Mouse (Mus musculus) forebrain, embryonic 16.5 days (tissue): Measurements from ENCODE around the gene Rhbg. TPM values are rescaled to one million over a fixed set of nuclear protein-coding genes. Genes with fewer than 3 reads are reported as not detected.
"Not testable (repeated sequence)": the region's sequence is repeated elsewhere in the genome, so short reads cannot be mapped to it uniquely, and the experiment has no call there.

Experiments
- ATAC-seq: fragments of 200-750 bp; cut with Nextera tagmentation; 2 replicates; pipeline ENCODE4 v1.8.0; 2017; ENCODE audit warnings: mild to moderate bottlenecking, moderate library complexity
- H3K27ac ChIP-seq: fragments of 300-500 bp; sonication (generic); 2 replicates; pipeline ENCODE4 v1.5.1; 2014; ENCODE audit warnings: low read length, control low read depth
- H3K27me3 ChIP-seq: fragments of 300-500 bp; sonication (generic); replicated peaks from 2 replicates; pipeline ENCODE4 v1.6.1; 2014; ENCODE audit warnings: low read length; ENCODE audit not compliant: control insufficient read depth, insufficient read depth
- H3K36me3 ChIP-seq: fragments of 300-500 bp; sonication (generic); 2 replicates; pipeline ENCODE4 v1.6.1; 2014; ENCODE audit not compliant: control insufficient read depth, insufficient read depth
- H3K4me1 ChIP-seq: fragments of 300-500 bp; sonication (generic); replicated peaks from 2 replicates; pipeline ENCODE4 v1.6.1; 2014; ENCODE audit warnings: low read length; ENCODE audit not compliant: control insufficient read depth, insufficient read depth
- H3K4me2 ChIP-seq: fragments of 300-500 bp; sonication (generic); 2 replicates; pipeline ENCODE4 v1.6.1; 2014; ENCODE audit warnings: mild to moderate bottlenecking, low read length, control low read depth
- H3K4me3 ChIP-seq: fragments of 300-500 bp; sonication (generic); replicated peaks from 2 replicates; pipeline ENCODE4 v1.5.1; 2014; ENCODE audit warnings: mild to moderate bottlenecking, low read length, control low read depth
- H3K9ac ChIP-seq: fragments of 300-500 bp; sonication (generic); replicated peaks from 2 replicates; pipeline ENCODE4 v1.6.1; 2014; ENCODE audit warnings: low read depth, low read length, control low read depth
- H3K9me3 ChIP-seq: fragments of 300-500 bp; sonication (generic); 2 replicates; pipeline ENCODE4 v1.6.1; 2016; ENCODE audit warnings: low read length; ENCODE audit not compliant: control insufficient read depth
- WGBS: fragments of 180-500 bp; shearing (Covaris S2); extraction: QIAGEN DNeasy Blood & Tissue Kit; methylation state at CpG from one replicate; pipeline ENCODE4 v1.1.7; 2014; 5-methylcytosine and 5-hydroxymethylcytosine counted together
- polyA plus RNA-seq: library from polyadenylated mRNA; unstranded; fragments of >200 nt; fragmentation: Nextera tagmentation; extraction: Ambion mirVana; gene quantifications from 2 replicates; pipeline ENCODE4 v1.2.1, GENCODE M21; 2015

Gene Rhbg
- not detected in 2 replicates for polyA plus RNA-seq

DNA sequence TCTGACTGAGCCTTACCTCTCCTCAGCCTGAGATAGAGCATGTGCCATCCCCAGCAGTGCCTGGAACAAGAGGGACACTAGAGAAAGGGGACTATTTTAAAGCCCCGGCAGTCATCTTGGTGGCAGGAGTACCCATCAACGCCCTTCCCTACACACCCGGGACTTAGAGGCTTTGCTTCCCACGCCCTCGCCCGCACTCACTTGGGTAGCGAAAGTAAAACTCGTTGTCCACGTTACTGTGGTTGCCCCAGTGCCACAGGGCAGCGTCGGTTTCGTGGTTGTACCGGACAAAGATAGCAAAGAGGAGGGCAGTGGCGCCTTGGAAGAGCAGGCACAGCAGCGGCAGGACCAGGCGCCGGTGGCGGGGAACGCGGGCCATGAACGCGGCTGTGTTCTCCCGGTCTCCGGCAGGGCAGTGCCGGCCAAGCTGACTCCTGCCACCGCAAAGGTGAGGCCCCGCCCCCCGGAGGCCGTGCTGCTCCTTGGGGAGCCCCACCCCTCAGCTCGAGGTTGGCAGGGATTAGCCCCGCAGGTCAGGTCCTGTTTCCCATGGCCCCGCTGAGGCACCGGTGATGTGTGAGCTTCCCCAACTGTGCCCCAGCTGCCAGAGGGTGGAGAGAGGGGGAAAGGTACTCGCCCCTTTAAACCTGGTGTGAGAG lies at the start of gene Rhbg:
Rhbg (minus strand) TSS at position 442 of the 659 bp plus-strand sequence.
- peak within 1 kb of the TSS; percentile 62 for H3K4me2 ChIP-seq
- H3K36me3 ChIP-seq: no peaks in the 10 kb centered on the region
- peaks cover 13% of the 10 kb centered on the region; the same call in 1 of the 2 replicates for H3K27me3 ChIP-seq
- no peak within 1 kb of the TSS for H3K27ac ChIP-seq
- ATAC-seq: no peak
- WGBS: 1% methylated on average over 34 of the region's 34 CpGs
- H3K9me3 ChIP-seq: no peaks in the 10 kb centered on the region
- H3K9ac ChIP-seq: peak within 1 kb of the TSS; percentile 53
- peak within 1 kb of the TSS; percentile 37 for H3K4me3 ChIP-seq
- peaks cover 7% of the 10 kb centered on the region for H3K4me1 ChIP-seq

GRCm38 (mm10) chr3:88299172-88299571 lies 44.7 kb upstream of the Rhbg start:
- Histone ChIP-seq H3K9ac (no peak overlapping the region), H3K4me1 (peaks cover 15% of the 10 kb centered on the region), H3K27ac (no peak overlapping the region), H3K27me3 (no peaks in the 10 kb centered on the region), H3K36me3 (peaks cover 37% of the 10 kb centered on the region), H3K4me2 (no peak overlapping the region), H3K9me3 (no peaks in the 10 kb centered on the region), H3K4me3 (no peak overlapping the region)
- ATAC-seq: no peak
- 93% methylated on average over 1 of the region's 1 CpGs for WGBS

DNA sequence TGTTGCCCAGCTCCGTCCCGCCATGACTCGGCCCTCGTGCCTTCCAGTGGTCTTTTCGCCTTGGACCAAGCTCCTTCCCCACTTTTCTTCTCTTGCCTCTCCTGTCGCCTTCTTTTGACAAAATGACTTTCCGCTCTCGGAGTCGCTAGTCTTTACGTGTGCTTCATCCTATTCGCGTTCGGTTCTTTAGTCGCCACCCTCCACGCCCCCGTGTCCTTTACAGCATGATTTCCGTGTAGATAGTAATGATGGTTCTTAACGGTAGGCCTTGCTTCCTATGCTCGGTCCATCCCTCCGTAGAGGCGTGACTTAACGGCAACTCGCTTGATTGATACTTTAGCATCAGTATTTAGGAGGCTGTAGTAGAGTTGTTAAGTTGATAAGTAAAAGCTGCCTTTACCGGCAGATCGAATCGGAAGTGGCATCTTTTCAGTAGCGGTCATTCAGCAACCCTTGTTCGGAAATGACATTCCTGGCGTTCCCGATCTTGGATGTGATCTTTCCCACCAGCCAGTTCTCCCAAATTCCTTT lies 42.9 kb upstream of the Rhbg start:
- Histone ChIP-seq H3K9ac (peak overlapping the region; percentile 66), H3K27ac (peak overlapping the region; percentile 89), H3K9me3 (no peaks in the 10 kb centered on the region), H3K4me2 (peak overlapping the region; percentile 72), H3K27me3 (no peaks in the 10 kb centered on the region), H3K4me1 (peaks cover 15% of the 10 kb centered on the region), H3K4me3 (peak overlapping the region; percentile 57), H3K36me3 (peaks cover 22% of the 10 kb centered on the region)
- 0% methylated on average over 30 of the region's 30 CpGs for whole genome bisulfite sequencing
- ATAC-seq: no peak

- no peaks in the 10 kb centered on the region for H3K27me3 ChIP-seq
- H3K36me3 ChIP-seq: peaks cover 18% of the 10 kb centered on the region
- ATAC-seq: peak; percentile 99
- WGBS: under 1% methylated on average over 44 of the region's 44 CpGs
- no peaks in the 10 kb centered on the region for H3K9me3 ChIP-seq
- peak within 1 kb of the TSS; percentile 89 for H3K27ac ChIP-seq
- H3K4me3 ChIP-seq: peak within 1 kb of the TSS; percentile 57
- peak within 1 kb of the TSS; percentile 72 for H3K4me2 ChIP-seq
- H3K4me1 ChIP-seq: peaks cover 15% of the 10 kb centered on the region
- peak within 1 kb of the TSS; percentile 66 for H3K9ac ChIP-seq
Measured at GRCm38 (mm10) chr3:88296561-88297318, 42.2 kb upstream of the Rhbg start, which contains the start of the genes Tsacc and Cct3. Gene Tsacc (minus strand): TSS chr3:88296999. Gene Cct3 (plus strand): TSS chr3:88297116.

DNA sequence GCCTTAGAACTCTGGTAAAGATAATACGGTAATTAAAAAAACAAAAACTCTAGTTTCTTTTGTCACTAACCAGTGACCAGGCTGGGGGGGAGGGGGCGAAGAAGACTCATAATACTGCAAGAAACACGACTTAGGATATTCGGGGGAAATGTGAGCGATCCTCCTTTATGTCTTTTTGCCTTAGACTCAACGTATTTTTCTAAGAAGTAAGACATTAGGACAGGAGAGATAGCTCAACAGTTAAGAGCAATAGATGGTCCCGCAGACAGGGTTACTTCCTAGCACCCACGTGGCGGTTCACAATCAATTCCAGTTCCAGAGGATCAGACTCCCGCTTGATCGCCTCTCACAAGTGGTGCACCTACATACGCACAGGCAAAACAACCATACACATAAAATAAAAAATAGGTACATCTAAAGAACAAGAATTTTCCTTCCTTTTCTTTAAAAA lies 41.6 kb upstream of the Rhbg start:
- H3K27me3 ChIP-seq: no peaks in the 10 kb centered on the region
- peaks cover 15% of the 10 kb centered on the region for H3K4me1 ChIP-seq
- peak overlapping the region; percentile 87 for H3K27ac ChIP-seq
- H3K4me3 ChIP-seq: peak overlapping the region; percentile 57
- ATAC-seq: peak; percentile 21
- H3K4me2 ChIP-seq: peak overlapping the region; percentile 48
- no peaks in the 10 kb centered on the region for H3K9me3 ChIP-seq
- peak overlapping the region; percentile 43 for H3K9ac ChIP-seq
- peaks cover 14% of the 10 kb centered on the region for H3K36me3 ChIP-seq
- WGBS: under 1% methylated on average over 12 of the region's 12 CpGs

GRCm38 (mm10) chr3:88295272-88295671 lies 40.8 kb upstream of the Rhbg start:
- H3K4me3 ChIP-seq, H3K4me2 ChIP-seq, H3K9me3 ChIP-seq, H3K27me3 ChIP-seq, H3K36me3 ChIP-seq, H3K9ac ChIP-seq, H3K27ac ChIP-seq, ATAC-seq: not testable (repeated sequence)
- WGBS: 69% methylated on average over 1 of the region's 1 CpGs
- peaks cover 15% of the 10 kb centered on the region for H3K4me1 ChIP-seq

- H3K27ac ChIP-seq: no peak overlapping the region
- H3K36me3 ChIP-seq: no peaks in the 10 kb centered on the region
- ATAC-seq: no peak
- no peaks in the 10 kb centered on the region for H3K27me3 ChIP-seq
- H3K4me3 ChIP-seq: no peak overlapping the region
- no peak overlapping the region for H3K4me2 ChIP-seq
- WGBS: 33% methylated on average over 4 of the region's 4 CpGs
- H3K9ac ChIP-seq: no peak overlapping the region
- no peaks in the 10 kb centered on the region for H3K9me3 ChIP-seq
- H3K4me1 ChIP-seq: peaks cover 3% of the 10 kb centered on the region
Measured at GRCm38 (mm10) chr3:88291970-88292369, 37.5 kb upstream of the Rhbg start.

DNA sequence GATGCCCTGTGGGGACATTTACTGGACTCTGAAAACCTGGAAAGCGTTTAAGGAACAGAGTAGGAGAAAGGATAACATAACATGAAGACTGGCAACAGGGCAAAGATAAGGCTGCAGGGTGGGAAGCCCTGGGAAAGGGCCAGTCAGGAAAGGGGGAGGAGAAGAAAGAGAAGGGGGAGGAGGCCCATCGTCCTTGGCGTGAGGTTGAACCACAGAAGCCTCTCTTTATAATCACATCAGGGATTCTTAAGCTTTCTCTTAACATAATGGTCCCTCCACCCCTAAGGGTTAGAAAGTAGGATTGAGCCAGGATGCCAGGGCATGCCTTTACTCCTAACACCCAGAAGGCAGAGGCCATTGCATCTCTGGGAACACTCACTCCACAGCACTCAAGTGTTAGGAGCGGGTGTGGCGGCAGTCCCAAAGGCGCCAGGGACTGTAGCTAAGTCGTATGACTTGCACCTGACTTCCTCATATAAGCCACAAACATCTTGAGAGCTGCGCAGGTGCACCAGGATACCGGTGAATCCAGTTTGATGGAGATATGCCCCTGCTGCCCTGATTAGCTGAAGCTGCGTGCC lies 33.7 kb upstream of the Rhbg start:
- not testable (repeated sequence) for ATAC-seq
- 61% methylated on average over 8 of the region's 10 CpGs for WGBS

DNA sequence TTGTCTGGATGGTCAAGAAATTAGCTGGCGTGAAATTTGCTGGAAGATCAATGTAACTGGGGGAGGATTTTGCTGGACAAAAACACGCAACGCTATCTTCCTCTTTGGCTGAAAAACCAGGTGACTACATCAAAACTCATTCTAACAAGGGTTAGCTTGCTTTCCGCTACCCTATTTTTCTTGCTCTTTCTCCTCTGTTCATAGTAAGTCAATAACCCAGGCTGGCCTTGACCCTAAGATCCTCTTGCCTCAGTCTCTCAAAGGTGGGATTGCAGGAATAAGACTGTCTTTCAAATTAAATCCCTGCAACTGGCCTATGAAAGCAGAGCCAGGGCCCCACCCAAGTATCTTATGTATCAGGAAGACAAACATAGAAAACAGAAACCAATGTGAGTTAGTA lies 32.6 kb upstream of the Rhbg start, which contains the start of gene Gm38392:
Gm38392 (minus strand) TSS at position 101 of the 400 bp plus-strand sequence.
- Histone ChIP-seq H3K27ac (no peak within 1 kb of the TSS), H3K4me1 (no peaks in the 10 kb centered on the region), H3K36me3 (no peaks in the 10 kb centered on the region), H3K4me2 (no peak within 1 kb of the TSS), H3K9me3 (no peaks in the 10 kb centered on the region), H3K4me3 (no peak within 1 kb of the TSS), H3K9ac (no peak within 1 kb of the TSS), H3K27me3 (no peaks in the 10 kb centered on the region)
- 98% methylated on average over 4 of the region's 4 CpGs for WGBS
- no peak for ATAC-seq

More for the DNA sequence above, 33.7 kb upstream of the Rhbg start:
- not testable (repeated sequence) for H3K36me3 ChIP-seq, H3K27me3 ChIP-seq, H3K4me1 ChIP-seq, H3K27ac ChIP-seq, H3K9me3 ChIP-seq, H3K4me3 ChIP-seq, H3K9ac ChIP-seq, H3K4me2 ChIP-seq
